Comparison of ENCODE assay signal across 8 mouse cellular contexts in genomic region chr1:166794622-166795244, GRCm38 (mm10).
A peak's percentile ranks its signal among the peaks of the same experiment; 100 is the strongest.
DNase-seq lines count a peak whose midpoint lies in the region; ATAC-seq and TF ChIP-seq lines count a peak whose summit lies in the region.
"Had no signal": no experiment of that assay in that cellular context is flagged by ENCODE, and none has a peak within 500 bp of the region (broad histone marks: within the 10 kb centered on the region; RNA-seq: fewer than 3 reads in every experiment).

No protein-coding gene starts in this region.

- no peak overlapping the region for H3K27ac ChIP-seq in kidney, adult 2 months (ENCODE audit: insufficient read depth, low read depth, low read length)
- no peak overlapping the region for H3K27ac ChIP-seq in MEL (ENCODE audit: control insufficient read depth, low read depth, low read length)
- H3K27ac ChIP-seq in macrophage = peak overlapping the region; percentile 85; the same call in 1 of the 2 replicates

- no peak for TF ChIP-seq EP300 in MEL (IDR thresholded peaks at IDR 0.05; ENCODE audit: low read depth in 1 of 2, low read length in 2 of 2)

- no peak; the same call in 1 of the 2 replicates for TF ChIP-seq CTCF in kidney, adult 2 months (conservative IDR thresholded peaks at IDR 0.05; ENCODE audit: insufficient read depth, insufficient read length, low read depth, low read length)
- TF ChIP-seq CTCF in MEL (IDR thresholded peaks at IDR 0.05 in 2 of 3, conservative IDR thresholded peaks at IDR 0.05 in 1 of 3; ENCODE audit: control insufficient read depth in 1 of 3, insufficient read depth in 1 of 3, low read depth in 2 of 3, low read length in 3 of 3, poor library complexity in 1 of 3, severe bottlenecking in 1 of 3) = peak in 2 of 3 experiments; percentile 19 to 39; a peak in 3 of 6 replicates

- H3K27me3 ChIP-seq in kidney, adult 2 months (replicated peaks; ENCODE audit: control insufficient read depth, insufficient read depth, low read length) = no peaks in the 10 kb centered on the region
- H3K27me3 ChIP-seq in MEL (ENCODE audit: control insufficient read depth in 1 of 2, insufficient read depth in 2 of 2, low read length in 2 of 2) = no peaks in the 10 kb centered on the region
- H3K27me3 ChIP-seq: megakaryocyte, embryonic 14.5 days had no signal

- H3K79me2 ChIP-seq in MEL (ENCODE audit: control insufficient read depth, insufficient read depth, low read length, poor library complexity) (no peaks in the 10 kb centered on the region), macrophage (ENCODE audit: inconsistent target) (no peaks in the 10 kb centered on the region)

- no peaks in the 10 kb centered on the region for H3K9me3 ChIP-seq in MEL (replicated peaks; ENCODE audit: insufficient read depth, low read length)
- H3K9me3 ChIP-seq: megakaryocyte, embryonic 14.5 days had no signal

- DNase-seq in kidney, postnatal 10 days = peak; percentile 20
- no peak for DNase-seq in kidney, adult 2 months
- no peak for DNase-seq in MEL (ENCODE audit: low read depth, low spot score)
- peak; percentile 31 for DNase-seq in cerebellum, adult 11 months
- DNase-seq in urinary bladder, adult 2 months (ENCODE audit: low spot score) = no peak

- 62% methylated on average over 14 of the region's 14 CpGs for WGBS in kidney, adult 2 months
- 86% methylated on average over 14 of the region's 14 CpGs for WGBS in macrophage (ENCODE audit: missing documents)

- H3K36me3 ChIP-seq in kidney, adult 2 months (ENCODE audit: control insufficient read depth, insufficient read depth, low read length) = no peaks in the 10 kb centered on the region
- peaks cover 0 to 5% of the 10 kb centered on the region in 2 experiments; a peak in 2 of 4 replicates for H3K36me3 ChIP-seq in MEL (ENCODE audit: control insufficient read depth in 1 of 2, insufficient read depth in 2 of 2, low read length in 2 of 2)
- H3K36me3 ChIP-seq in macrophage (ENCODE audit: inconsistent target) = no peaks in the 10 kb centered on the region

- H3K9ac ChIP-seq in MEL (ENCODE audit: control insufficient read depth, low read depth, low read length, poor library complexity, severe bottlenecking) = no peak overlapping the region

- no peaks in the 10 kb centered on the region for H3K4me1 ChIP-seq in kidney, adult 2 months (ENCODE audit: control insufficient read depth, insufficient read depth, low read length)
- H3K4me1 ChIP-seq in MEL (ENCODE audit: control insufficient read depth in 1 of 2, insufficient read depth in 2 of 2, low read length in 2 of 2) = peaks cover 0 to 12% of the 10 kb centered on the region in 2 experiments; a peak in 1 of 4 replicates

- TF ChIP-seq RAD21 in MEL (IDR thresholded peaks at IDR 0.05; ENCODE audit: low read depth, low read length) = no peak

- no peak overlapping the region for H3K4me3 ChIP-seq in kidney, adult 2 months (ENCODE audit: insufficient read depth, low read depth, low read length)
- H3K4me3 ChIP-seq in MEL (ENCODE audit: control insufficient read depth in 1 of 2, insufficient read depth in 1 of 2, low read depth in 2 of 2, low read length in 2 of 2) = no peak overlapping the region
- no peak overlapping the region for H3K4me3 ChIP-seq in macrophage (ENCODE audit: inconsistent target)
- H3K4me3 ChIP-seq: megakaryocyte, embryonic 14.5 days had no signal

- no peak for ATAC-seq in erythroblast, adult 5-6 weeks (replicated peaks; ENCODE audit: low FRiP score, poor library complexity, severe bottlenecking)

- TF ChIP-seq POLR2A in kidney, adult 2 months (IDR thresholded peaks at IDR 0.05; ENCODE audit: low read depth, low read length) = no peak
- TF ChIP-seq POLR2A in MEL (IDR thresholded peaks at IDR 0.05; ENCODE audit: control insufficient read depth in 1 of 2, insufficient read depth in 1 of 2, low read depth in 1 of 2, low read length in 2 of 2, poor library complexity in 1 of 2) = no peak

TF ChIP-seq in MEL, 35 proteins besides CTCF, POLR2A, EP300 and RAD21:
- TF ChIP-seq SMC3 (IDR thresholded peaks at IDR 0.05; ENCODE audit: low read depth, low read length) = peak; percentile 24; the same call in 1 of the 2 replicates
- TF ChIP-seq MAFK (IDR thresholded peaks at IDR 0.05; ENCODE audit: borderline replicate concordance, low read depth, low read length) = no peak

Comparison
In these comparisons a context has a peak if more than half of its experiments do, and no peak if none do; other contexts are left out.
1. DNase-seq: peak in kidney, postnatal 10 days (single experiment) and cerebellum, adult 11 months (single experiment); none in kidney, adult 2 months (single experiment), MEL (single experiment) and urinary bladder, adult 2 months (single experiment).